Mouse (Mus musculus) frontal cortex, postnatal 36 days (tissue): ENCODE results near the gene Mia2.
"Not testable (repeated sequence)": the region's sequence is repeated elsewhere in the genome, so short reads cannot be mapped to it uniquely, and the experiment has no call there.

Source experiments
- DNase-seq, 2 experiments: peaks; one replicate each; pipeline ENCODE4 v3.0.0; 2022; ENCODE audit warnings: low spot score in 2 of 2

Gene Mia2

GRCm38 (mm10) chr12:59095104-59096025 is at the start of gene Mia2:
Gene Mia2, plus strand, starts transcription at chr12:59095799.
- no peak for DNase-seq

GRCm38 (mm10) chr12:59052470-59052869 is 43.1 kb upstream of the Mia2 start:
- DNase-seq = no peak

- DNase-seq = no peak
These were observed 42.4 kb upstream of the Mia2 start for GRCm38 (mm10) chr12:59053166-59053565.

- no peak for DNase-seq
These were observed 41.6 kb upstream of the Mia2 start for GRCm38 (mm10) chr12:59053976-59054375.

GRCm38 (mm10) chr12:59055196-59055850 is 40.3 kb upstream of the Mia2 start:
- DNase-seq = no peak

- DNase-seq = no peak
These were observed 39.4 kb upstream of the Mia2 start for GRCm38 (mm10) chr12:59056222-59056621.

GRCm38 (mm10) chr12:59058242-59058641 is 37.4 kb upstream of the Mia2 start:
- not testable (repeated sequence) for DNase-seq

GRCm38 (mm10) chr12:59060322-59060721 is 35.3 kb upstream of the Mia2 start:
- DNase-seq = no peak

- peak; percentile 80 for DNase-seq
These were observed 34.5 kb upstream of the Mia2 start, which contains the start of gene Trappc6b for GRCm38 (mm10) chr12:59060993-59061595. Gene Trappc6b, minus strand, starts transcription at chr12:59061472.

- no peak for DNase-seq
These were observed 30.8 kb upstream of the Mia2 start for GRCm38 (mm10) chr12:59064837-59065236.

- DNase-seq = no peak
These were observed 29.8 kb upstream of the Mia2 start for GRCm38 (mm10) chr12:59065776-59066175.

GRCm38 (mm10) chr12:59066448-59067077 is 29.0 kb upstream of the Mia2 start, which contains the start of gene Pnn:
Gene Pnn, plus strand, starts transcription at chr12:59066884.
- DNase-seq = peak; percentile 98 to 99

- DNase-seq = no peak
These were observed 28.5 kb upstream of the Mia2 start for GRCm38 (mm10) chr12:59067095-59067494.

- DNase-seq = no peak
These were observed 26.8 kb upstream of the Mia2 start for GRCm38 (mm10) chr12:59068791-59069190.

- peak; percentile 46 to 54 for DNase-seq
These were observed 23.3 kb upstream of the Mia2 start for GRCm38 (mm10) chr12:59072286-59072685.

- DNase-seq = peak; percentile 13 to 41
These were observed 21.5 kb upstream of the Mia2 start for GRCm38 (mm10) chr12:59074052-59074451.

- no peak for DNase-seq
These were observed 18.6 kb upstream of the Mia2 start for GRCm38 (mm10) chr12:59076996-59077395.

- no peak for DNase-seq
These were observed 17.7 kb upstream of the Mia2 start for GRCm38 (mm10) chr12:59077883-59078282.

GRCm38 (mm10) chr12:59080461-59080860 is 15.1 kb upstream of the Mia2 start:
- no peak for DNase-seq

GRCm38 (mm10) chr12:59084446-59084845 is 11.2 kb upstream of the Mia2 start:
- no peak for DNase-seq

- DNase-seq = no peak
These were observed 9.4 kb upstream of the Mia2 start for GRCm38 (mm10) chr12:59086171-59086570.

- DNase-seq = no peak
These were observed 2.1 kb upstream of the Mia2 start for GRCm38 (mm10) chr12:59093543-59093942.
